Mouse (Mus musculus): ENCODE data around the gene Eif4e. TPM values are rescaled to one million over a fixed set of nuclear protein-coding genes. Genes with fewer than 3 reads are reported as not detected.

Gene Eif4e
- polyA plus RNA-seq (2012; rRNA removed): 6.4 and 14.6 TPM in 2 replicates

DNA sequence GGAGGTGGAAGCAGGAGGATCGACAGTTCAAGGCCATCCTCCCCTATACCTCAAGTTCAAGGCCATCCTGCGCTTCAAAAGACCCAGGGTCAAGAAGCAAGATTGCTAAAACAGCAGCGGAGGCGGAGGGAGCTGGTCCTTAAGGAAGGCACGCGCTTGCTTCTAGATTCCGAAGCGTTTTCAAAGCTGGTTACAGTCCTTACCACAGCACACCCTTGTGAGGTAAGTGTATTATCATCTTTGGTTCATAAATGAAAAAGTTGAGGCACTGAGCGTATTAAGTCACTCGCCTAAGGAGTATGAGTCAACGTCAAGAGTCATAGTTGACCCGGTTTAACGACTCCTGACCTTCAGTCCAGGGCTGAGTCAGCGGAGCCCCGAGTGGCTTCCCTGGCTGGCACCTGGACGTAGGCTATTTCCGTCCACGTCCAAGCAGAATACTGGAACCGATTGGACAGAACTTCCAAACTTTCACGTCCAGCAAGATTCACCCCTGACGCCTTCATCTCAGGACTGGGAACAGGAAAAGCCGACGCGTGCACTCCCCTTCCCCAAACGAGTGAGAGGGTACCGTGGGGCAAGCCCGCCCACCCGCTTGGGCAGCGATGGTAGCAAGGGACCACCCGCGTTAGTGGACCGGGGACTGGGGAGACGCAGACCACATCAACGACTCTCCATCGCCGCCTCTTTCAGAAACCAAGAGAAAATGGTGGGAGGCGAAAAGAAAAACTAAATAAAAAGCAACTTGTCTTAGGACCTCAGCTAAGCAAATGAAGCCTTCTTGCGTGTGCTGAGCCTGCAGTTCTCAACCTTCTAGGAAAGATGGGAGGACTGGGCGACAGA, at the start of gene Eif4e:
Eif4e (plus strand) TSS at position 107 of the 843 bp plus-strand sequence.

GRCm38 (mm10) chr3:138489327-138490033, 36.5 kb upstream of the Eif4e start, which contains the start of gene Metap1:
Metap1 (minus strand) TSS chr3:138489515.

Other genes with a start within 250 kb of the Eif4e start
- not detected in 2 replicates for gene Adh6a, start 212.9 kb upstream of the Eif4e start, polyA plus RNA-seq (2012; rRNA removed)
- 0.07 TPM in 1 of 2 replicates, not detected in the other for gene Adh6b, start 184.4 kb upstream of the Eif4e start, polyA plus RNA-seq (2012; rRNA removed)
- gene Adh4, start 110.7 kb upstream of the Eif4e start, polyA plus RNA-seq (2012; rRNA removed): not detected in 2 replicates
- gene Adh5, start 83.1 kb upstream of the Eif4e start, polyA plus RNA-seq (2012; rRNA removed): 29.5 and 34.4 TPM in 2 replicates
- gene Metap1, start 36.7 kb upstream of the Eif4e start, polyA plus RNA-seq (2012; rRNA removed): 10.5 and 14.0 TPM in 2 replicates
- gene Tspan5, start 216.0 kb downstream of the Eif4e start, polyA plus RNA-seq (2012; rRNA removed): 22.1 and 23.3 TPM in 2 replicates